Mouse (Mus musculus): ENCODE results near the gene Fam198b.

Gene Fam198b

DNA sequence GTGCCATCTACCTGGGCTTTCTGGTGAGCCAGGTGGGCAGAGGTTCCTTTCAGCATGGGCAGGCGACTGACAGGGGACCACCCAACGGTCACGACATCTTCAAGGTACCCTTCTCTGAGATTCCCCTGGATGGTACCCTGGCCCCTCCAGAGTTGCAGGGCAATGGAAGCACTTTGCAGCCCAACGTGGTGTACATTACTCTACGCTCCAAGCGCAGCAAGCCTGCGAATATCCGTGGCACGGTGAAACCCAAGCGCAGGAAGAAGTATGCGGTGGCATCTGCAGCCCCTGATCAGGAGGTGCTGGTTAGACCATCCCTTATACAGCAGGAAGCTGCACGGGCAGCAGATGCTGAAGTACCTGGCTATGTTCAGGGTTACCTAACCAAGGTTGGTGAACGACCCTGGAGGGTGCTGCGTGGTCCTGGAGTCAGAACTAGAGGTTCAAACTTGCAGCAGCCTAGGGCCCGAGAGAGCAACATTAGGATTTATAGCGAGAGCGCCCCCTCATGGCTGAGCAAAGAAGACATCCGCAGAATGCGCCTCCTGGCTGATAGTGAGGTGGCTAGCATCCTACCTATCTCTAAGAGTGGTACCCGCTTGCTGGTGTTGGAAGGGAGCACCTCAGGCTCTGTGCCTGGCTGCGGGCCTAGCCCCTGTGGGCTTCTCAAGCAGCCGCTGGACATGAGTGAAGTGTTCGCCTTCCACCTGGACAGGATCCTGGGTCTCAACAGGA, 2.2 kb downstream of the Fam198b start:
- no peak for DNase-seq

- DNase-seq = no peak
Measured at GRCm38 (mm10) chr3:79887161-79887855, 3.0 kb downstream of the Fam198b start.

- DNase-seq = no peak
Measured at GRCm38 (mm10) chr3:79887966-79888365, 3.6 kb downstream of the Fam198b start.

DNA sequence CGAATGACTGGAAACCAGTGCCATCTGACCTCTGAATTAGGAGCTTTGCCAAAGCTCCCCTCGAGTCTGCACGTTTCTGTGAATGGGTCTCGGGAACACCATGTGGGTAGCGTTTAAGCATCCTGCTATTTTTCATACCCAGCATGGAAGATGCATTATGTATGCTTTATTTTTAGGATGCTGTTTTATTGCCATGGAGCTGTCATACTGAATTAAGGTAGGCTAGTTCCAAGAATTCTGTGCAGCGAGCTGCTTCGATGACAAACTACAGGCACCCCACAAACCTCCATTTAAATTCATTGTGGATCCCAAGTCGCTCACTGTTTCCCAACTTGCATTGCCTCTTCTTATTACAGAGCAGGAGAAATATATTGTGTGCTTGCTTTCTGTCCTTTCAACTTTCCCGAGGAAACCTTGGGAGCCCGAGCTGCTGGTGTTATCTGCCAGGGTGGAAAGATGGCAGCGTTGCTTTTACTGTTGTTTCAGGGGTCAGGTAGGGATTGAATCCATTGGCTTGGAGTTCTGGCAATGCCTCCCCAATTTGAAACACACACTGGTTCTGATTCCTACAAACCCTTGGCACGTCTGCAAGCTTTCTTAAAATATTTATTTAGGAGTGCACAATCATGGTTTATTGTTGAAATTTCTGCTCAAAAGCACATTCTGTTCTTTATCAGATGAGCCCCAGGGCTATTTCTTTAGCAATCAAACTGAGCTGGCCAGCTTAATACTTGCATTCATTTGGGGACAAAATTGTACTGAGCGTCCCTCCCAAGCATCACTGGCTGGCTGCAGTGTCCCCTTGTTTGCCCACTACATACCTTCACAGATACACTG, 13.4 kb downstream of the Fam198b start:
- no peak for DNase-seq

GRCm38 (mm10) chr3:79898514-79898913, 14.2 kb downstream of the Fam198b start:
- no peak for DNase-seq

GRCm38 (mm10) chr3:79899906-79900305, 15.6 kb downstream of the Fam198b start:
- DNase-seq = no peak

- no peak for DNase-seq
Measured at GRCm38 (mm10) chr3:79900502-79900901, 16.2 kb downstream of the Fam198b start.

DNA sequence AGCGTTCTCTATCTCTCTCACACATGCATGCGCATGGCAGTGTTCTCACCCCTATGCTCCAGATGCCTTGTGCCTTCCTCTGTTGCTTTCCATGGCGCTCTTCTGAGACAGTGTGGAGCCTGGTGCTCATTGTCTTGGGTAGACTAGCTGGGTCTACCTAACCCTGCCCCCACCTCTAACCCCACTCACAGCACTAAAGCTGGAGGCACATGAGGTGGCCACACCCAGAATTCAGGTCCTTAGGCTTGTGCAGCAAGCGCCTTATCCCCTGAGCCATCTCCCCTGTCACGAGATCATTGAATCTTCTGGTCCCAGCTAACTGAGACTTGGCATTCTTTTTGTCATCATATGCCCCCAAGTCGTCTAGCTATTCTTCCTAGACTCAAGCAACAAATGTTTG, 17.0 kb downstream of the Fam198b start:
- no peak for DNase-seq

GRCm38 (mm10) chr3:79901734-79902133, 17.4 kb downstream of the Fam198b start:
- DNase-seq = no peak

DNA sequence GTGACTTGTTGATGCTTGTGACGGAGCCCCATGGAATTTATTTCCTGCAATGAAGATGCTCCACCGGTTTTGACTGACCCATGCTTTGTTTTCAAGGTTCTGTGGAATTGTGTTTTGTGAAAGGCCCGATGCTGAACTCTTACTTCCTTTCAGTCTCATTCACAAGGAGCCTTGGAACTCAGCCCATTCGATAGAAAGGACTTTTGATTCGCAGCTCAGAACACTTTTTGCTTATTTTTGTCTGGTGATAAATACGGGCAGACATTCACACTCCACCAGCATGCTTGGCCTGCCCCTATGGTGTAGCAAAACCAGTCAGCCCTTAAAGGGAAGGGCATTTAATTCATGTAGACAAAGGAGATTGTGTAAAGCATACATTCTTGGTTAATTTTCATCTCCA, 19.5 kb downstream of the Fam198b start:
- no peak for DNase-seq

GRCm38 (mm10) chr3:79904238-79904757, 20.0 kb downstream of the Fam198b start:
- no peak for DNase-seq

GRCm38 (mm10) chr3:79905397-79905796, 21.1 kb downstream of the Fam198b start:
- DNase-seq = no peak

GRCm38 (mm10) chr3:79906250-79907045, 22.1 kb downstream of the Fam198b start:
- no peak for DNase-seq

- DNase-seq = no peak
Measured at GRCm38 (mm10) chr3:79907223-79907622, 22.9 kb downstream of the Fam198b start.

DNA sequence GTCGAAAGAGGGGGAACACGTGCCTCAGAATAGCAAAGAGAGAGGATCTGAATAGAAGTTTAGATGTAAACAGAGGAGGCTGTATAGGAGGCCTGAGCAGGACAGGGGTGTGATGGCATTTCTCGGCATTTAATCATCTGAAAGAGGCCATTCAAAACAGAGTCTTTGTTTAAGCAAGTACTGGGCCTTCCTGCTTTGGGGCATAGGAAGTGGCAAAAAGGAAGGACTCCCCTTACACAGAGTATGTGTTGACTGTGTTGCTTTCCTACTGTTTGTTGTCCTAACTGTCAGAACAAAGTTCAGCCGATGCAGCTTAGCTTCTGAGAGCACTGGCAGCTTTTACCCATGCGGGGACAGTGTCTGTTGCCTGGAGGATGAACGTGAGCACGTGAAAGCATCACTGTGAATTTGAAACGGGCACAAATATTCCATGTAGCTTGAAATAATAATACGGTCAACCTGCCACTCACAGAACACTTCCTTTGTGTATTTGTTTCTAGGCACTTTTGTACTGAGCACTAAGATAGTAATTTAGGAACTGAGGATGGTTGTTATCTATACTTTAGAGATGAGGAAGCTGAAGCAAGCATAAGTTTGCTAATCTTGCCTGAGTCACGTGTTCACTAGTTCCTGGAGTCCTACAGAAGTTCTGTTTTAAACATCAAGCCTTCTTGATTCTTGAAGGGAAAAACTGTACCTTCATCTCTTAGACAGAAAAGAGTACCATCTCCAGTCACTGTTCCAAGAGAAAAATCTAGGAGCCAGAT, 26.2 kb downstream of the Fam198b start:
- DNase-seq = no peak

DNA sequence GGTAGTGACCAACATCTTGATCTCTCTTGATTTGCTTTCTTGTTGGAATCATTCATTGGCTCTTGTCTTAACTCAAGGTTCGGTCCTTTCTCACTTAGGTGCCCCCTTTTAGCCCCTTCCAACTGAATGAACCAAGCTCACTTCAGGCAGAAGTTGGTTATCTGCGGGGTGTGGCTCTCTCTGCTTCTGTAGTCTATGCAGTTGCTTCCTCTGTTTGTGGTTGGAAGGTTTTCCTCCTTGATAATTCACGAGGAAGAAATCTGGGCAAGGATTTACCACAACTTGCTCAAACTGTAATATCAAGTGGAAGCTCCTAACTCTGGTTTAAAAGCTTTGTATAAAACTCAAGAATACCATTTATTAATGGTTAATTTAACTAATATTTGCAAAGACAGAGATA, 26.8 kb downstream of the Fam198b start:
- no peak for DNase-seq

- DNase-seq = no peak
Measured at GRCm38 (mm10) chr3:79914012-79914411, 29.7 kb downstream of the Fam198b start.

- no peak for DNase-seq
Measured at GRCm38 (mm10) chr3:79916185-79916584, 31.9 kb downstream of the Fam198b start.

- no peak for DNase-seq
Measured at GRCm38 (mm10) chr3:79918761-79919160, 34.4 kb downstream of the Fam198b start.

DNA sequence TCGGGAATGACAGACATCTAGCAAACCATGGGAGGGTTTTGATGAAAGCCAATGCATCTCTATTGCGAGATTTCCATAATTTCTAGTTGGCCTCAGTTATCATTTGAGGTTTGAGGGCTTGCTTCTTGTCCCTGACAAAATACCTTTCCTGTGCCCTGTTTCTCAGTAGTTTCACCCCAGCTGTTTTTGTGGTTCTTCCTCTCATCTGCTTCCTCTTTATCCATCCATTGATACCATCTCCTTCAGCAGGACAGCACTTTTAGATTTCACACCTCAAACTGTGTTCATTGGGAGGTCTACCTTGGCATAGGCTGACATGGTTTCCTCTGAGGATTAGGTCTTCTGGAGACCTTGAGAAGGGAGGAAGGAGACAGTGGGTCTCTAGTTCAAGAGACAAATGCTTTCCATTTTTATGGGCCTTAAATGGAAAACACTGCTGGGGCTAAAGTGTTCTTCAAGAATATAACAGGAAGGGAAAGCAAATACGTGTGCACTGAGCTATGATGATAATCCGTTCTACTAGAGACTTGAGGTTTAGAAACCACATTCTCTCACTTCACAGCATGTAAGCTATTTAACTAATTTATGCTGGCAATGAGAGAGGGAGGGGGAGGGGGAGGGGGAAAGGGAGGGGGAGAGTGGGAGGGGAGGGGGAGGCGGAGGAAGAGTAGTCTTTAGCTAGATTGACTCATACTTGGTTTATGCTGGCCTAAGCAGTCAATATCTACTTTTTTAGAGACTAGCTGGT, 41.8 kb downstream of the Fam198b start:
- DNase-seq = no peak

- no peak for DNase-seq
Measured at GRCm38 (mm10) chr3:79927050-79927449, 42.7 kb downstream of the Fam198b start.
